Mouse (Mus musculus) lung, adult 2 months (tissue): ENCODE measurements around the gene Myo15b. TPM values are rescaled to one million over a fixed set of nuclear protein-coding genes. Genes with fewer than 3 reads are reported as not detected.

ENCODE experiments used
- DNase-seq: peaks from one replicate; pipeline ENCODE4 v3.0.0; 2022
- H3K4me1 ChIP-seq: fragments of 200-500 bp; 2 replicates; pipeline ENCODE4 v1.6.1; 2011; ENCODE audit warnings: low read length; ENCODE audit not compliant: control insufficient read depth, insufficient read depth
- H3K4me3 ChIP-seq: fragments of 200-500 bp; replicated peaks from 2 replicates; pipeline ENCODE3; 2011; ENCODE audit warnings: low read depth, mild to moderate bottlenecking, control low read depth, low read length; ENCODE audit errors: extremely low read depth
- CTCF ChIP-seq: fragments of 200-500 bp; IDR thresholded peaks from 2 replicates; pipeline ENCODE4 v1.5.1; 2011; ENCODE audit warnings: mild to moderate bottlenecking, low read length, control low read depth; ENCODE audit not compliant: insufficient read depth
- POLR2A ChIP-seq: fragments of 200-500 bp; IDR thresholded peaks from 2 replicates; pipeline ENCODE4 v1.6.1; 2011; ENCODE audit warnings: low read depth, mild to moderate bottlenecking, control low read depth, low read length, borderline replicate concordance; ENCODE audit errors: extremely low read depth
- WGBS: fragments of 180-500 bp; shearing (Covaris S2); methylation state at CpG from one replicate; pipeline ENCODE4 v1.1.7; 2018; 5-methylcytosine and 5-hydroxymethylcytosine counted together
- polyA plus RNA-seq: library from polyadenylated mRNA; depleted of rRNA; stranded (reverse); fragments of >200 nt; gene quantifications from 2 replicates; pipeline ENCODE4 v1.2.3, GENCODE M21; 2012

Gene Myo15b
- polyA plus RNA-seq, 1 experiment = 5.4 TPM

DNA sequence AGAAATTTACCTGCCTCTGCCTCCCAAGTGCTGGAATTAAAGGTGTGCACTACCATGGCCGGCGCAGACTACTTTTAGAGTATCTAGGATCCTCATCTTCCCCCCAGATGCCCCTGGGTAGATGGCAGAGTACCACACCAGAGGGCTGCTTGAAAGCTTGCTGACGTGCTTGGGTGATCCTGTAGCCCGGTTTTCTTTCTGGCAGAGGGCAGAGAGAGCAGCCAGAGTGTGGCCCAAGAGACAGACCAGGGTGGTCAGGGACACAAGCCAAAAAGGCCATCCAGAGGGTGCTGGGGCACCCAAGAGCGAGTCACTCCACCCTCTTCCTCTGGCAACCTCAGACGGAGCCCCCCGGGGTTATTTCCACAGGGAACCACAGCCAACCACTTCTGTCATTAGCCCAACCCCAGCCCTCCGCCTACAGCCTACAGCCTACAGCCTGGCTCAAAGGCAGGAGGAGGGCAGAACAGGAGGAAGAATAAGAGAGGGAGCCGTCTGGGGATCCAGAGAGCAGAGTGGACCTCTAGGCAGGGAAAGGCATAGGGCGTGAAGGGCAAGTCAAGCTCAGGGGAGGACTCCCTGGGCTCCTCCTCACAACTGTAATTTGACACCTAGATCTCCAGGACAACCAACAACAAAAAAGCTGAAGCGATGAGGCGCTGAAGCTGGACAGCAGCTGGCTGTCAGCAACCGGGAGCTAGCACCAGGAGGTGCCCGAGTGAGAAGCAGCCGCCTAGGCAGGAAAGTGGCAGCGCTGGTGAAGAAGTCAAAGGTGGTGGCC lies 41.5 kb downstream of the Myo15b start, which contains the start of gene Smim5:
Gene Smim5 (plus strand): TSS at position 481 of the 781 bp plus-strand sequence.
- Histone ChIP-seq H3K4me1 (peaks cover 26% of the 10 kb centered on the region), H3K4me3 (peak within 1 kb of the TSS; percentile 14)
- TF ChIP-seq POLR2A (peak; percentile 52; the same call in 1 of the 2 replicates), CTCF (no peak)
- peak; percentile 35 for DNase-seq
- 38% methylated on average over 16 of the region's 16 CpGs for WGBS

- WGBS = 59% methylated on average over 8 of the region's 8 CpGs
- Histone ChIP-seq H3K4me3 (peak overlapping the region; percentile 14), H3K4me1 (peaks cover 34% of the 10 kb centered on the region)
- TF ChIP-seq CTCF (no peak), POLR2A (no peak)
- no peak for DNase-seq
These were observed 42.5 kb downstream of the Myo15b start for GRCm38 (mm10) chr11:115900561-115901337.

- H3K4me3 ChIP-seq = no peak overlapping the region
- no peak for DNase-seq
- TF ChIP-seq POLR2A (no peak), CTCF (no peak)
These were observed 43.3 kb downstream of the Myo15b start for GRCm38 (mm10) chr11:115901338-115902161.

GRCm38 (mm10) chr11:115902177-115902576 lies 44.0 kb downstream of the Myo15b start:
- TF ChIP-seq POLR2A (no peak), CTCF (no peak)
- H3K4me1 ChIP-seq = peaks cover 34% of the 10 kb centered on the region
- H3K4me3 ChIP-seq = no peak overlapping the region
- 51% methylated on average over 5 of the region's 5 CpGs for WGBS
- DNase-seq = no peak

More at GRCm38 (mm10) chr11:115901338-115902161, 43.3 kb downstream of the Myo15b start:
- H3K4me1 ChIP-seq = peaks cover 34% of the 10 kb centered on the region
- WGBS = 82% methylated on average over 9 of the region's 9 CpGs

- TF ChIP-seq CTCF = no peak
- no peak for TF ChIP-seq POLR2A
- 43% methylated on average over 1 of the region's 1 CpGs for WGBS
- DNase-seq = peak; percentile 68
- H3K4me1 ChIP-seq = peaks cover 34% of the 10 kb centered on the region
- H3K4me3 ChIP-seq = no peak overlapping the region
These were observed 44.6 kb downstream of the Myo15b start for GRCm38 (mm10) chr11:115902831-115903230.

DNA sequence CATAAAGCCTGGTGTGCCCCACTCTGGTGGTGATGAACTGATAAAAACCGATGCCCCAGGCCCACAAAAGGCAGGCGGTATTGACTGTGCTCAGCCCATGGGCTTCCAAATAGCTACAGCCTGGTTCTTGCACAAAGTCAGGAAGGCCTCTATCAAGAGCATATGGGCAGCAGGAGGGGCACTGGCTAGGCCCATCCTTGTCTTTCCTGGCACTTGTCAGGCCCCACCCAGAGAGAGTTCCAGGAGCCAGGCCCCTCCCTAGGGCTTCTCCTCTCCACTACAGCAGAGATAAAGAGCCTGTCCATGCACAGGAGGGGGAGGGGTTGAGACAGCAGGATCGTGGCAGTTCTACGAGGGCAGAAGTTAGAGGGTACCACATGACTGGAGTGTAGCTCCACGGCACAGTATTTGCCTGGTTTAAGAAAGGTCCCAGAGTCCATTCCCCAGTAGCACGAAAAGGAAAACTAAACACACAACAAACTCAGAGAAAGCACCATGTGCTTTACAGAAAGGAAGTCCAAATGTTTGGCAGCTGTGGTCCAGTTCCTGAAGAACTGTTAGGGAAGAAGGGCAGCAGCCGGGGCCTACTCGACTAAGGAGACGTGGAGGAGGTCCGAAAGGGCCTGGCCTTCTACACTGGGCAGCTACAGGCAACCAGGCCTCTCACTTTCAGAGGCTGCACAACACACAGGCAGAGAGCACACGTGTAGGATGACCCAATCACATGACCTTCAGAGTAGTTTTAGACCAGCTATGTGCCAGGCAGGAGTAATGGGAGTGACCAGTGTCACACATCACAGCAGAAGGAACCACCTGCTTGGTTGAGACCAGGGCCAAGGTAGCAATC lies 45.4 kb downstream of the Myo15b start:
- Histone ChIP-seq H3K4me1 (peaks cover 34% of the 10 kb centered on the region), H3K4me3 (no peak overlapping the region)
- 23% methylated on average over 11 of the region's 11 CpGs for WGBS
- DNase-seq = peak; percentile 38
- TF ChIP-seq CTCF (no peak), POLR2A (no peak)

DNA sequence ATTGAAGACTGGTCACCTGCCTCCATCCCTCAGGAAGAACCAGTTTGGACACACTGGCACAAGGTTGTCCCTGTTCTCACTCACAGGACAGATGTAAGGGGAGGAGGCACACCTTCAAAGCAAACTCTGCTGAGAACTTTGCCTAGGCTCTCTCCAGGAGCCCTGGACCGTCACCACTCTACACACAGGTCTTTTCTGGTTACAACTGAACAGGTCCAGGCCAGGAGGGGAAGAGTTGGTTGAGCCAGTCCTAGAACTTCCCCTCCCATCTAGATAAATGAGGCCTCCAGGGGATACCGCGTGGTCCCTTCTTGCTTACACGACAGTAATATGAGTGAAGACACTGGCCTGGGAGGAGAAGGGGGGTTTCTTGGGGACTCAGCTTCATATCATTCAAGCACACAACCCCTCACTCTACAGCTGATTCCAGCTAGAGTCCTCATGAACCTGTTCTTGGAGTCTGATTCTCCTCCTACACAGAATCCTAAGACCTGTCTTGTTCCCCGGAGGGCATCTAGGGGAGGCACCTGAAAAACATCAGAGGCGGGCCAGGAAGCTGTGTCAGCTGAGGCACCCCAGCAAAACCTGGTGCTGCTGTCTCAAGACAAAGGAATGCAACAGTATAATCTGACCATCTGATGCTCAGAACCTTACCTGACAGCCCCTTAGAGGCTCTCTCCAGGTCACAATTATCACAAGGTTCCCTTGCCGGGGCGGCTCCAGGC lies 46.2 kb downstream of the Myo15b start:
- no peak for DNase-seq
- WGBS = 60% methylated on average over 8 of the region's 8 CpGs
- TF ChIP-seq CTCF (no peak), POLR2A (no peak)
- no peak overlapping the region for H3K4me3 ChIP-seq
- peaks cover 34% of the 10 kb centered on the region for H3K4me1 ChIP-seq

DNA sequence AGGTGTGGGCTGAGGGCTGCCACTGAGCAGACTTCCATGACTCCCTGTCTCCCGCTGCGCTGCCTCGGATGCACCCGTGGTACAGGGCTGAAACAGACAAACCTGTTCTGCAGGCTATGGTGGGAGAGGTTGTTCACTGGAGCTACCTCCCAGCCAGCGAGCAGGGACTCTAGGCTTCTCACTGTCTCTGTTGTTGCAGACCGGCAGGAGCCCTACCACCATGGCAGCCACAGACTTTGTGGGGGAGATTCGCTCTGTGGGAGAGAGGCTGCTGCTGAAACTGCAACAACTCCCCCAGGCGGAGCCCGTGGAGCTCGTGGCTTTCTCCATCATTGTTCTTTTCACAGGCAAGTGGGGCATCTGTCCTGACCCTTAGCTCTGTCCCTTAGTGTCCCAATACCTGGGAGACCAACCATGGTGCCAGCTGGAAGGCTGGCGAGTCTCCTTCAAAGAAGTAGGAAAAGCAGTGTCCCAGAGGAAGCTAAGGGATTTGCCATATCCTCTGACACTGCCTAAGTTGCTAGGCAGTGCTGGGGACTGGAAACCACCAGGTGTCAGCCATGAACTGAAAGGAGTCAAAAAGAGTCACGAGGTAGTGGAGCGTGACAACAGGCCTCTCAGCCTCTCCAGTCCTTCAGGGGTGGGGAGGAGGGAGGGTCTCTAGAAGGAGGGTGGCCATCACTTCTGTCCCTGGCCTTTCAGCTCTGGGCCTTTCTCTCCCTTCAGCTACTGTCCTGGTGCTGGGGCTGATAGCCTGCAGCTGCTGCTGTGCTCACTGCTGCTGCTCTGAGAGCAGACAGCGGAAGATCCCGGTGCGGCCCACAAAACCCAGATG lies 47.0 kb downstream of the Myo15b start:
- WGBS = 67% methylated on average over 16 of the region's 16 CpGs
- no peak for DNase-seq
- H3K4me1 ChIP-seq = peaks cover 34% of the 10 kb centered on the region
- TF ChIP-seq POLR2A (0 out of 2 replicates have a peak, but pooled peaks have one; percentile 6), CTCF (0 out of 2 replicates have a peak, but pooled peaks have one; percentile 3)
- no peak overlapping the region for H3K4me3 ChIP-seq
